Mouse (Mus musculus): ENCODE data around the gene Rnf115. TPM values are rescaled to one million over a fixed set of nuclear protein-coding genes. Genes with fewer than 3 reads are reported as not detected.
A peak's percentile ranks its signal among the peaks of the same experiment; 100 is the strongest.
"Not testable (repeated sequence)": the region's sequence is repeated elsewhere in the genome, so short reads cannot be mapped to it uniquely, and the experiment has no call there.

Rnf115 gene
- 41.6 and 46.1 TPM in 2 replicates for polyA plus RNA-seq (2015; fragmentation: Nextera tagmentation; extraction: Ambion mirVana)

DNA sequence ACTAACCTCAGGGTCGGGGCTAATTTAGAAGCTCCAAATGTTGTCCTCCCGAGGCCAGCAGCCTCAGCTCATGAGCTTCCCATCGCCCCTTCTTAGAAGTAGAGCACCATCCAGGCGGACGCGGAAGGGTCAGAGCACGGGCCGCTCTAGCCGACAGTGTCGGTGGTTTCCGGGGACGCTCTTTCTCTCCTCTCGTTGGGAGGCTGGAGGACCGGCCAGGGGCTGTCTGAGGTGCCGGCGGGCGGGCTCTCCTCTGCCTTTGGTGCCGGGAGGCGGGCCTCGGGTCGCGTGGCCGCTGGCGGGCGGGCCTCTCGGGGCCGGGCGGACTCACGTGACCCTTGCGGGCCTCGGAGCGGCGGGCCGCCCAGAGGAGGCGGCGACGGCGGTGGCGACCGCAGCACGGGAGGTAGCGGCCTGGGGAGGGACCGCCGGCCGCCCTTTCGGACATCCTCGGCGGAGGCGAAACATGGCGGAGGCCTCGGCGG, at the start of gene Rnf115, which contains the start of gene Polr3c:
Gene Rnf115 (plus strand): TSS at position 322 of the 485 bp plus-strand sequence.
Gene Polr3c (minus strand): TSS at position 286 of the 485 bp plus-strand sequence.
- ATAC-seq: peak; percentile 99
- Histone ChIP-seq H3K27me3 (replicated peaks) (no peaks in the 10 kb centered on the region), H3K4me2 (replicated peaks) (peak within 1 kb of the TSS; percentile 64), H3K9me3 (no peaks in the 10 kb centered on the region), H3K4me3 (replicated peaks) (peak within 1 kb of the TSS; percentile 94), H3K4me1 (replicated peaks) (peaks cover 11% of the 10 kb centered on the region), H3K9ac (peak within 1 kb of the TSS; percentile 77), H3K27ac (peak within 1 kb of the TSS; percentile 70), H3K36me3 (peaks cover 8% of the 10 kb centered on the region; the same call in 1 of the 2 replicates)
- WGBS: 1% methylated on average over 52 of the region's 52 CpGs

DNA sequence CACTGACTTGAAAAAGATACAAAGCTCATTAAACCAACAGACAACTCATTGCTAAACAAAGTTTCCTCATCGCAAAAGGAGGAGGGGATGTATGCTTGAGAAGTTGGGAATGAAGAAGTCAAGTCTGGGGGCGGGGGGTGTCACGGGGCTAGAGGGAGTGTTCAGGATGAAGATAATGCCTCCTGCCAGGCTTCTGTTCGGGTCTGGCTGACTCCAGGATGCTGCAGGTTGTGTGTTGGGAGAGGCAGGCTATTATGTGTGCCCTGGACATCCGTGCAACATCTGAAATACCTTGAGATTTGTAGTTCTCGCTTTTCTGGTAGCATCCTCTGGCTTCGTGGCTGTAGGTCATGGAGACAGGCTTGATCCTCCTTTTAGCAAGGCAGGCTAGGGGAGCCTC, 49.0 kb upstream of the Rnf115 start:
- no peak for ATAC-seq
- Histone ChIP-seq H3K9me3 (no peaks in the 10 kb centered on the region), H3K4me2 (replicated peaks) (no peak overlapping the region), H3K4me1 (replicated peaks) (0 out of 2 replicates have a peak, but pooled peaks cover 7% of the 10 kb centered on the region), H3K36me3 (no peaks in the 10 kb centered on the region), H3K4me3 (replicated peaks) (no peak overlapping the region), H3K27ac (no peak overlapping the region), H3K9ac (no peak overlapping the region), H3K27me3 (replicated peaks) (0 out of 2 replicates have a peak, but pooled peaks cover 2% of the 10 kb centered on the region)
- 68% methylated on average over 7 of the region's 7 CpGs for WGBS

DNA sequence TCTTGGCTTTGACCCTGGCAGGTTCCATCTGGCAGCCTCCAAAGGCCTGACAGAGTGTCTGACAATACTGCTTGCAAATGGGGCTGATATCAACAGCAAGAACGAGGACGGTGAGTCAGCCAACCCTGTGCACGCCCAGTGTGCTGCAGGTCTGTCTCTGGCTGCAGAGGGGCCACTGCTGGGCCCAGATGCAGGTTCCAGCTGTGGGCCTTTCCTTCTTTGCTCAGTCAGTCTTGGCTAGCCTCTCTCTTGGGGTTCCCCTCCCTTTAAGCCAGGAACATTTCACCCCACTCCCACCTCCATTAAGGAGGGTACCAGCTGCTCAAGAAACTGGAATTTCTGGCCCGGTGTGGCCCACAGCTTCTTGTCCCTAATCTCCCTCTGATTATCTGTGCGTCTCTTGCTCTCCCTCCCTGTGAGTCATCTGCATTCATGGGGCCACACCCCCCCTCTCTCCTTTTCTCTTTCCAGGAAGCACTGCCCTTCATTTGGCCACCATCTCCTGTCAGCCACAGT, 48.2 kb upstream of the Rnf115 start:
- Histone ChIP-seq H3K9ac (no peak overlapping the region), H3K36me3 (no peaks in the 10 kb centered on the region), H3K4me3 (replicated peaks) (no peak overlapping the region), H3K4me2 (replicated peaks) (no peak overlapping the region; the same call in 1 of the 2 replicates), H3K4me1 (replicated peaks) (0 out of 2 replicates have a peak, but pooled peaks cover 7% of the 10 kb centered on the region), H3K27ac (0 out of 2 replicates have a peak overlapping the region, but pooled peaks have one; percentile 38), H3K27me3 (replicated peaks) (peaks cover 2% of the 10 kb centered on the region; the same call in 1 of the 2 replicates), H3K9me3 (no peaks in the 10 kb centered on the region)
- peak; percentile 81 for ATAC-seq
- 25% methylated on average over 5 of the region's 5 CpGs for WGBS

DNA sequence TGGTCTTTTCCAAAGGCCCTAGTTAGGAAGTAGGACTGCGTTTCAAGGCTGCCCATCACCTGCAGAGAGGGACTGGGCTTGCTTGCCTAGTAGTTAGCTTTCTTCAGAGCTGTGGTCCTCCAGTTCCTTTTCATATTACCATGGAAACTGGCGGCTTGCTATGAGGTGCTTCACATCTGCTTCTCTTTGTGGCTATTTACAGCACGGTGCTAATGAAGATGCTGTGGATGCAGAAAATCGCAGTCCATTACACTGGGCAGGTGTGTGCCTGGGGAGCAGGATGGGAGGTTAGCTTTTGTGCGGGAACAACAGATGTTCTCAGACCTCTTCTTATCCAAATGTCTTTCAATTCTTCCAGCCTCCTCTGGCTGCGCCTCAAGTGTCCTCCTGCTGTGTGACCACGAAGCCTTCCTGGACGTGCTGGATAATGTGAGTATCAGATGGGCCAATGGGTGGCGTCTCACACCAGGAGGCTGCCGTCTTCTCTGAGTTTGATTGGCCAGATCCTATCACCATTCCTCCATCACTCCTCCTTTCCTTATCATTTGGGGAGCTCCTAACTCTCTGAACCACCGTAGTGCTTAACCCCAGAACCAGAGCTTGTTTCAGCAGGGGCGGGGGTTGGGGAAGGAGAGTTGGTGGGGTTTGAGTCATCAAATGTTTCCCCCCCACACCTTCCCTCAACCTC, 47.1 kb upstream of the Rnf115 start:
- H3K9me3 ChIP-seq: no peaks in the 10 kb centered on the region
- WGBS: 33% methylated on average over 12 of the region's 12 CpGs
- no peak for ATAC-seq
- no peak overlapping the region for H3K9ac ChIP-seq
- peaks cover 10% of the 10 kb centered on the region for H3K27me3 ChIP-seq (replicated peaks)
- no peak overlapping the region for H3K27ac ChIP-seq
- H3K4me3 ChIP-seq (replicated peaks): no peak overlapping the region
- no peaks in the 10 kb centered on the region for H3K36me3 ChIP-seq
- H3K4me2 ChIP-seq (replicated peaks): no peak overlapping the region
- H3K4me1 ChIP-seq (replicated peaks): 0 out of 2 replicates have a peak, but pooled peaks cover 4% of the 10 kb centered on the region

DNA sequence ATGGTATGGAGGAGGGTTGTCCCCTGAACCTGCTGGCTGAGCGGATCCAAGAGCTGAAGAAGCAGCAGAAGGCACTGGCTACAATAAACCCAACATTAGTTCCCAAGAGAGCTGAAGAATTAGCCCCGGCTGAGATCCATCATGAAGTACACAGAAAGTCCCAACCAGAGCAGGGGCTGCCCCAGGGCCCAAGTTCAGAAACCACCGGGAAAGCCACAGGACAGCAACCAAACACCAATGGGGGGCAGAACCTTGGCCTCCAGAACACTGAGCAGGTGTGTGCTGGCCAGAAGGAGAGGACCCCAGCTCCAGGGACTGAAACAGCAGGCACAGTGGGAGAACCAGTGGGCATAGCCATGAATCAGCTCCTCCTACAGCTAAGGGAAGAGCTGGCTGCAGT, 44.0 kb upstream of the Rnf115 start:
- no peak for ATAC-seq
- Histone ChIP-seq H3K36me3 (no peaks in the 10 kb centered on the region), H3K27ac (no peak overlapping the region), H3K4me1 (replicated peaks) (no peaks in the 10 kb centered on the region), H3K4me2 (replicated peaks) (no peak overlapping the region), H3K9ac (no peak overlapping the region), H3K9me3 (no peaks in the 10 kb centered on the region), H3K27me3 (replicated peaks) (peaks cover 10% of the 10 kb centered on the region), H3K4me3 (replicated peaks) (no peak overlapping the region)
- WGBS: 85% methylated on average over 3 of the region's 3 CpGs

DNA sequence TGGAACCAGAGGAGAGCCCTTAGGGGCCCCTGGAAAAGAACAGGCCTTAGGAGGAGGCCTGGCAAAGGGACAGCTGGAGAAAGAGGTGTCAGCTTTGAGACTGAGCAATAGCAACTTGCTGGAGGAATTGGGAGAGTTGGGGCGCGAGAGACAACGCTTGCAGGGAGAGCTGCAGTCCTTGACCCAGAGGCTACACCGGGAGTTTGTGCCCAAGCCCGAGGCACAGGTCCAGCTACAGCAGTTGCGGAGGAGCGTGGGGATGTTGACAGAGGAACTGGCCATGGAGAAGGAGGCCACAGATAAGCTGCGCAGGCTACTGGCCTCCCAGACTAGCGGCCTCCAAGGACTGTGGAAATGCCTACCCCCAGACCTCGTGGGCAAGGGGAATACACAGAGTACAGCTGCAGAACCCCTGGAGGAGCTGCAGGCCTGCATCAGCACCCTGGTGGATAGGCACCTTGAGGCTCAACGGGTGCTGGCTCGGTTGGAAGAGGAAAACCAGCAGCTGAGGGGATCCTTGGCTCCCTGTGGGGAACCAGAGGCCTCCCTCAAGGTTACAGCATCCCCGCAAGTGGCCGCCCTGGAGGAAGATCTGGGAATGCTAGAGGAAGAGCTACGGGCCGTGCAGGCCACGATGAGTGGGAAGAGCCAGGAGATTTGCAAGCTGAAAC, 43.2 kb upstream of the Rnf115 start:
- ATAC-seq: no peak
- Histone ChIP-seq H3K27ac (no peak overlapping the region), H3K4me3 (replicated peaks) (peak overlapping the region; percentile 27), H3K9me3 (no peaks in the 10 kb centered on the region), H3K4me2 (replicated peaks) (peak overlapping the region; percentile 68), H3K9ac (peak overlapping the region; percentile 42), H3K36me3 (no peaks in the 10 kb centered on the region), H3K4me1 (replicated peaks) (no peaks in the 10 kb centered on the region), H3K27me3 (replicated peaks) (peaks cover 10% of the 10 kb centered on the region)
- WGBS: 52% methylated on average over 17 of the region's 17 CpGs

DNA sequence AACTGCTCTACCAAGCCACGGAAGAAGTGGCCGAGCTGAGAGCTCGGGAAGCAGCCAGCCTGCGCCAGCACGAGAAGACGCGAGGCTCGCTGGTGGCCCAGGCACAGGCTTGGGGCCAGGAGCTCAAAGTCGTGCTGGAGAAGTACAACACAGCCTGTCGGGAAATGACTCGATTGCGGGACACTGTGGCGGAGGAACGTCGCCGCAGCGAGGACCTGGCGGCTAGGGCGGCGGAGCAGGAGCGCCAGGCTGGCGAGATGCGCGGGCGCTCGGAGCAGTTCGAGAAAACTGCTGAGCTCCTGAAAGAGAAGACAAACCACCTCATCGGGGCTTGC, 42.7 kb upstream of the Rnf115 start:
- H3K4me3 ChIP-seq (replicated peaks): peak overlapping the region; percentile 27
- ATAC-seq: no peak
- H3K4me2 ChIP-seq (replicated peaks): peak overlapping the region; percentile 68
- no peaks in the 10 kb centered on the region for H3K36me3 ChIP-seq
- WGBS: 16% methylated on average over 28 of the region's 28 CpGs
- no peaks in the 10 kb centered on the region for H3K4me1 ChIP-seq (replicated peaks)
- H3K9ac ChIP-seq: peak overlapping the region; percentile 42
- peaks cover 10% of the 10 kb centered on the region for H3K27me3 ChIP-seq (replicated peaks)
- H3K9me3 ChIP-seq: no peaks in the 10 kb centered on the region
- no peak overlapping the region for H3K27ac ChIP-seq

DNA sequence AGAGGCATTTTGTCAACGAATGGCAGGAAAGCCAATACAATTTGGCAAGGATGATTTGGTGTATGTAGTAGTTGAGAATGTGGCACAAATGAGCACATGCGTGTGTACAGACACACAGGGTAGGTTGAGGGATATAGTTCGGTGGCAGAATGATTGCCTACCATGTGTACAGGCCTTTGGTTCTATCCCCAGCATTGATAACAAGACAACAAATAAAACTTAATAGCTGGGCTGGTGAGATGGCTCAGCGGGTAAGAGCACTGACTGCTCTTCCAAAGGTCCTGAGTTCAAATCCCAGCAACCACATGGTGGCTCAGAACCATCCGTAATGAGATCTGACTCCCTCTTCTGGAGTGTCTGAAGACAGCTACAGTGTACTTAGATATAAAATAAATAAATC, 41.4 kb upstream of the Rnf115 start:
- 91% methylated on average over 5 of the region's 5 CpGs for WGBS

DNA sequence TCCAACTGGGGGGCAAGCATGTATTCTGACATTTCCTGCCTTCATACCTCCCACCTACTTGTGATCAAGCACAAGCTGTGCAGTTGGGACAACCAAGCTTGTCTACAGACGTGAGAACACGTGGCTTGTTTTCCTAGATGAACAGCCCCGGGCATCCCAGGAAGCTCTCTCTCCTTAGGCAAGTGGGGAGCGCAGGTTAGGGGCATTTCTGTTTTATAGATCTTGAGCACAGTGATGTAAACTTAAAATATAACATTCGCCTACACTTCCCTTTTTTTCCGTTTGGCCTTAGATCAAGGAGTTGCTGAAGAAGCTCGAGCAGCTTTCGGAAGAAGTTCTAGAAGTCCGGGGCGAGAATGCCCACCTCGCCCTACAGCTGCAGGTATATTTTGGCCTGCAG, 38.6 kb upstream of the Rnf115 start:
- no peaks in the 10 kb centered on the region for H3K9me3 ChIP-seq
- WGBS: 78% methylated on average over 11 of the region's 11 CpGs
- no peak overlapping the region for H3K9ac ChIP-seq
- no peak for ATAC-seq
- H3K4me2 ChIP-seq (replicated peaks): no peak overlapping the region
- no peaks in the 10 kb centered on the region for H3K4me1 ChIP-seq (replicated peaks)
- H3K27me3 ChIP-seq (replicated peaks): peaks cover 8% of the 10 kb centered on the region
- H3K4me3 ChIP-seq (replicated peaks): no peak overlapping the region
- H3K36me3 ChIP-seq: no peaks in the 10 kb centered on the region
- H3K27ac ChIP-seq: no peak overlapping the region

More for the DNA sequence above, 41.4 kb upstream of the Rnf115 start:
- not testable (repeated sequence) for H3K36me3 ChIP-seq; H3K4me2 ChIP-seq (replicated peaks); H3K9ac ChIP-seq; H3K9me3 ChIP-seq; H3K27ac ChIP-seq; ATAC-seq; H3K4me1 ChIP-seq (replicated peaks); H3K4me3 ChIP-seq (replicated peaks); H3K27me3 ChIP-seq (replicated peaks)

DNA sequence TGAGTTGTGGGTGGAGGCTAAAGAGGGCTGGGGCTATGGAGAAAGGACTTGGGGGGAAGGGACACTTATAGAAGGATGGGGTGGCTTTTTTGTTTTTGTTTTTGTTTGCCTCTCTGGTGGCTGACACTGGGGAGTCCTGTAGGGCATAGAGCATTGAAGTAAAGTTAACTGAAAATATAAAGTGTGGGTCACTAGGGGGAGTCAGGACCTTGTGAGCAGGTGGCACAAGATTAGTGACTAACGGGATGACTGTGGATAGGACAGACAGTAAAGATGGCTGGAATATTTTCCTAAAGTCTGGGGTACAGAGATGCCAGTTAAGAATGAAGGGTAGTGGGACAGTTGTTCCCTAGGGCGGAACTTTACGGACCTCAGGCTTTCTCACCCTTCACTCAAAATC, 37.2 kb upstream of the Rnf115 start:
- Histone ChIP-seq H3K27ac (no peak overlapping the region), H3K4me3 (replicated peaks) (no peak overlapping the region), H3K9ac (no peak overlapping the region), H3K36me3 (no peaks in the 10 kb centered on the region), H3K4me1 (replicated peaks) (no peaks in the 10 kb centered on the region), H3K9me3 (no peaks in the 10 kb centered on the region), H3K4me2 (replicated peaks) (no peak overlapping the region), H3K27me3 (replicated peaks) (no peaks in the 10 kb centered on the region)
- ATAC-seq: no peak
- 49% methylated on average over 3 of the region's 3 CpGs for WGBS

DNA sequence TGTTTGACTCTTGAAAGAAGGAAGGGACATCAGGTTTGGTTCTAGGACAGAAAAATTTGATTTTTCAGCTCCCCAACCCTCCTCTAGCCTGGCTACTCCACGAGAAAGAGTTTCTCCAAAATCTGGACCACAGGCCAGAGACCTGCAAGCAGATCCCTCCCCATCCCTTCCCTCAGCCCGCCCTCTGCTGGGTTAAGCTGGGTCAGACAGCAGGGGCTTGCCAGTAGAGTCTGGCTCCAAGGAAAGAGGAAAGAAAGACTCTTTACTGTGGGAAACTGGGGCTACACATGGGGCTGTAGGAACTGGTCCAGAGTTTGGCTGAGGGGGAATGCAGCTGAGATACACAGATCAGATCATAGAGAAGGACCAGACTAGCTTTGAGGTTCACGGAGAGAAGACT, 35.0 kb upstream of the Rnf115 start:
- no peak overlapping the region for H3K4me2 ChIP-seq (replicated peaks)
- H3K36me3 ChIP-seq: no peaks in the 10 kb centered on the region
- no peaks in the 10 kb centered on the region for H3K27me3 ChIP-seq (replicated peaks)
- H3K4me1 ChIP-seq (replicated peaks): peaks cover 7% of the 10 kb centered on the region; the same call in 1 of the 2 replicates
- H3K4me3 ChIP-seq (replicated peaks): no peak overlapping the region
- no peak overlapping the region; the same call in 1 of the 2 replicates for H3K9ac ChIP-seq
- H3K27ac ChIP-seq: no peak overlapping the region
- ATAC-seq: no peak
- 19% methylated on average over 3 of the region's 3 CpGs for WGBS
- H3K9me3 ChIP-seq: no peaks in the 10 kb centered on the region

DNA sequence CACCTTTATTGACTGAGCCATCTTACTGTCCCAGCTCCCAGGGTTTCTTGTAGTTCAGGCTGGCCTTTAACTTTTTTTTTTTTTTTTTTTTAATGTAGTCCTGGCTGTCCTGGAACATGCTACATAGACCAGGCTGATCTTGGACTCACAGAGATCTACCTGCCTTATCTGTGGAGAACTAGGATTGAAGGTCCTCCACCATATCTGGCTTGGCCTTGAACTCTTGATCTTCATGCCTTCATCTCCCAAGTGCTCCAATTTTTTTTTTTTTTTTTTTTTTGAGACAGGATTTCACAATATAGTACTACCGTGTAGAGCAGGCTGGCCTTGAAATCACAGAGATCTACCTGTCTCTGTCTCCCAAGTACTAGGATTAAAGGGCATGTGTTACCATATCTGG, 33.9 kb upstream of the Rnf115 start:
- Histone ChIP-seq H3K4me2 (replicated peaks) (no peak overlapping the region), H3K36me3 (no peaks in the 10 kb centered on the region), H3K4me3 (replicated peaks) (no peak overlapping the region), H3K9me3 (no peaks in the 10 kb centered on the region), H3K27me3 (replicated peaks) (no peaks in the 10 kb centered on the region), H3K4me1 (replicated peaks) (peaks cover 13% of the 10 kb centered on the region; the same call in 1 of the 2 replicates), H3K9ac (no peak overlapping the region), H3K27ac (no peak overlapping the region)
- 70% methylated on average over 1 of the region's 1 CpGs for WGBS
- ATAC-seq: no peak

Measured in intestine, embryonic 15.5 days (tissue).